Mouse (Mus musculus): ENCODE results near the gene Eepd1. TPM values are rescaled to one million over a fixed set of nuclear protein-coding genes. Genes with fewer than 3 reads are reported as not detected.
A peak's percentile ranks its signal among the peaks of the same experiment; 100 is the strongest.

The Eepd1 gene
- polyA plus RNA-seq, 1 experiment from 2014 or later, result 19.1 TPM

DNA sequence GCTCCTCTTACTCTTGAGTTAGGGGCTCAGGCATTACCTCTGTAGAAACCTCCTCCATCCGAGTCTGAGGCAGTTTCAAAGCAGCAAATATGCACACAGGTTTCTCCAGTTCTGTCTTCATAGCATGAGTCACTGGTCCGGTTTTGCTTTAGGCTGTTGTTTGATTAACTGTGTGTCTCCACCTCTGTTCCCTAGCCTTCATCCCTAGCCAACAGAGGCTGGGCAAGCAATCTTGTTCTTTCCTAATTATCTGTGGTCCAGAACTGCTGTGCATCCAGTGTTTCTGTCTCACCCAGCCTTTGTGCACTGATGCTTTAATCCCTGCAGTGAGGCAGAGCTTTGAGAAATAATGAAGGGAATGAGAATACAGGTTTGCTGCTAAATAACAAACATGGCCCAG lies 90.0 kb downstream of the Eepd1 start:
- no peak for ATAC-seq (replicated peaks; ENCODE audit: extremely low read depth, insufficient read depth, low FRiP score)
- no peaks in the 10 kb centered on the region for H3K27me3 ChIP-seq (ENCODE audit: control insufficient read depth, insufficient read depth, low read length)
- no peak overlapping the region for H3K4me3 ChIP-seq (ENCODE audit: low read length)
- H3K4me2 ChIP-seq (ENCODE audit: low read depth, low read length), result no peak overlapping the region
- 44% methylated on average over 2 of the region's 2 CpGs for WGBS
- H3K9ac ChIP-seq (ENCODE audit: low read length), result peak overlapping the region; percentile 38
- H3K36me3 ChIP-seq (ENCODE audit: control insufficient read depth, insufficient read depth), result no peaks in the 10 kb centered on the region
- peaks cover 41% of the 10 kb centered on the region for H3K4me1 ChIP-seq (ENCODE audit: control insufficient read depth, insufficient read depth, low read length)
- no peaks in the 10 kb centered on the region for H3K9me3 ChIP-seq (replicated peaks; ENCODE audit: control insufficient read depth, low read length)
- H3K27ac ChIP-seq (ENCODE audit: low read length), result peak overlapping the region; percentile 23

DNA sequence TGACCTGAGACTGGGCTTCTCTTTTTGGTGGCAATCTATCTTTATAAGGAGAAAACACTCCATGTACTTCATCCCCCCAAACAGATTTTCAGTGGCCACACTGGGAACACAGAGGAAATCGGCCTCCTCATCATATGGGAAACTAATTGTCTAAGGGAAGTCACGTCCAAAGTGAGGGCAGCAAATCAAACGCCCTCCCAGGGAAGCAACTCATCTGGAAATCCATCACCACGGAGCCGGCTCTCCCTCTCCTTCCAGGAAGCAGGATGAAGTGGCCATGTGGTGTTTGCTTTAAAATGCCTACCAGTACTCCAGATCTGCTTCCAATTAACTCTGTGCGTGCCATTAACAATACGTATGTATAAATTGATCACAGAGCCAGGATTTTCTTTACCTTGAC lies 92.4 kb downstream of the Eepd1 start:
- H3K36me3 ChIP-seq (ENCODE audit: control insufficient read depth, insufficient read depth), result no peaks in the 10 kb centered on the region
- no peak overlapping the region for H3K4me3 ChIP-seq (ENCODE audit: low read length)
- H3K4me2 ChIP-seq (ENCODE audit: low read depth, low read length), result no peak overlapping the region
- no peak overlapping the region; the same call in 1 of the 2 replicates for H3K27ac ChIP-seq (ENCODE audit: low read length)
- no peaks in the 10 kb centered on the region for H3K9me3 ChIP-seq (replicated peaks; ENCODE audit: control insufficient read depth, low read length)
- H3K27me3 ChIP-seq (ENCODE audit: control insufficient read depth, insufficient read depth, low read length), result no peaks in the 10 kb centered on the region
- peaks cover 28% of the 10 kb centered on the region for H3K4me1 ChIP-seq (ENCODE audit: control insufficient read depth, insufficient read depth, low read length)
- no peak overlapping the region for H3K9ac ChIP-seq (ENCODE audit: low read length)
- 42% methylated on average over 7 of the region's 7 CpGs for whole genome bisulfite sequencing
- 0 out of 2 replicates have a peak, but pooled peaks have one; percentile 25 for ATAC-seq (replicated peaks; ENCODE audit: extremely low read depth, insufficient read depth, low FRiP score)

DNA sequence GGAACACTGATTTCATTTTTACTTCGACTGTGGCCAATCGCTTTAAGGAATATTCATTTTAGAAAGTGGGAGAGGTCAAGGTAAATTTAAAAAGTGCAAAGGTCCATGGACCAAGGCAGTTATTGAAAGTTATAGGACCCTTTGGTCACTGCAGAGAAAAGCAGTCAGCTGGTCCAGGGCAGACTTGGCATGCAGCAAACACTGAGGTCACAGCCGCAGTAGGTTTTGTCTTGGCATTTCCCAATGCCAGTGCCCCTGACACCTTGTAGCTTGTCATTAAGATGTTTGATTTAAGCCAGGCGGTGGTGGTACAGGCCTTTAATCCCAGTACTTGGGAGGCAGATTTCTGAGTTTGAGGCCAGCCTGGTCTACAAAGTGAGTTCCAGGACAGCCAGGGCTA lies 92.8 kb downstream of the Eepd1 start:
- H3K36me3 ChIP-seq (ENCODE audit: control insufficient read depth, insufficient read depth), result no peaks in the 10 kb centered on the region
- peak overlapping the region; percentile 9; the same call in 1 of the 2 replicates for H3K27ac ChIP-seq (ENCODE audit: low read length)
- no peak overlapping the region for H3K9ac ChIP-seq (ENCODE audit: low read length)
- H3K4me3 ChIP-seq (ENCODE audit: low read length), result no peak overlapping the region
- H3K4me1 ChIP-seq (ENCODE audit: control insufficient read depth, insufficient read depth, low read length), result peaks cover 30% of the 10 kb centered on the region
- H3K9me3 ChIP-seq (replicated peaks; ENCODE audit: control insufficient read depth, low read length), result no peaks in the 10 kb centered on the region
- no peak for ATAC-seq (replicated peaks; ENCODE audit: extremely low read depth, insufficient read depth, low FRiP score)
- H3K4me2 ChIP-seq (ENCODE audit: low read depth, low read length), result no peak overlapping the region
- WGBS, result 68% methylated on average over 4 of the region's 4 CpGs
- H3K27me3 ChIP-seq (ENCODE audit: control insufficient read depth, insufficient read depth, low read length), result no peaks in the 10 kb centered on the region

DNA sequence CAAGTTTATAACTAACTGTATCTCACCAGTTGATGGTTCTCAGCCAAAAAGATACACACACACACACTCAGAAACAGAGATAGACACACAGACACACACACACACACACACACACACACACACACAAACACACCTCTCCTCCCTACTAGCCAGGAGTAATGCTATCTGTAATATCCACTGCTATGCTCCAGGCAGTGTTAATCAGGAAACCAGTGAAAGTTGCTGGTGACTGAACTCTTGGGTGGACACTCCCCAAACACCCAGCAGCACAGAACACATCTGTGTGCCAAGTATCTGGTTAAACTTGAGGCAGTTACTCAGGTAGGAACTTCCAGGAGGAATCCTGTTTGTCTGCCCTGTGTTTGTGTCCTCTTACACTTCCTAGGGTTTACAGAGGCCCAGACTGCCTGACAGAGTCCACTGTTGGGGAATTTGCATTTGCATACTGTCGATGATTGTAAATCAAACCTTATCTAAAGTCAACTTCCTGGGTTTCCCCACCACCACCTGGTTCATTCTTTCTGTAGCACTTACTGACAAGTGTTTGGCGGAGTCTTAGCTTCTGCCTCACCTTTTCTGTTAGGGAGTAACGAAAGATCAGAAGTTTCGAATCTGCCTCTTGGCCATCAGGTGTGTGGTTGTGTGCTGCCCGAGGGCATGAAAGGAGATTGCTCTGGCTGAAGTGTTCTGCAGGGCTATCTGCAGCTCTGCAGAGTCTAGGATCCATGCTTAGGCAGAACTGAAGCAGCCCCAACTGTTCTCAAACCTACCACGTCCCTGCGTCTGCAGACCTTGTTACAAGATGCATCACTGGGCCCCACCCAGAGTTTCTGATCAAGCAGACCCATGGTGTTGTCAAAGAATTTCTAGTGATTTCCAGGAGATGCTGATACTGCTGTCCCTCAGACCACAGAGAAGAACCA lies 97.6 kb downstream of the Eepd1 start:
- 66% methylated on average over 7 of the region's 7 CpGs for WGBS
- Histone ChIP-seq H3K4me1 (ENCODE audit: control insufficient read depth, insufficient read depth, low read length) (peaks cover 10% of the 10 kb centered on the region), H3K36me3 (ENCODE audit: control insufficient read depth, insufficient read depth) (no peaks in the 10 kb centered on the region), H3K4me3 (ENCODE audit: low read length) (no peak overlapping the region), H3K27ac (ENCODE audit: low read length) (no peak overlapping the region), H3K4me2 (ENCODE audit: low read depth, low read length) (no peak overlapping the region), H3K27me3 (ENCODE audit: control insufficient read depth, insufficient read depth, low read length) (no peaks in the 10 kb centered on the region), H3K9ac (ENCODE audit: low read length) (no peak overlapping the region), H3K9me3 (replicated peaks; ENCODE audit: control insufficient read depth, low read length) (no peaks in the 10 kb centered on the region)
- ATAC-seq (replicated peaks; ENCODE audit: extremely low read depth, insufficient read depth, low FRiP score), result no peak

DNA sequence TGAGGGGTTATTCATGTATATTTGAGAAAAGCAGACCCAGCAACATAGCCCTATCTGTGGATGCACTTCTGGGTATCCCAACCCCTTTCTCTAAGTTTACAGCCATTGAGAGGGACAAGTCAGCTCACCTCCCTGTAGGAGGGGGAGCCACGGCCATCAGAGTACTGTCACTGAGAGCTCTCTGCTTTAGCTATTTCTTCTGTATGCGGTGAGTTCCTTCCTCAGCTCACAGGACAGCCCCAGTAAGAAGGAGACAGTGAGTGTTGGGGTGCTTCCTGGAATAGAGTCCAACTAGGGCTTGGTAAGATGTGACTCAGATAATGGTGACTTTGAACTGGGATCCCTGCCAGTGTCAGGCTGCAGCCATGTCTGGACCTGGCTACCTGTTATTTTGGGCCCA lies 102.3 kb downstream of the Eepd1 start:
- Histone ChIP-seq H3K4me3 (ENCODE audit: low read length) (no peak overlapping the region), H3K27me3 (ENCODE audit: control insufficient read depth, insufficient read depth, low read length) (no peaks in the 10 kb centered on the region), H3K36me3 (ENCODE audit: control insufficient read depth, insufficient read depth) (peaks cover 3% of the 10 kb centered on the region; the same call in 1 of the 2 replicates), H3K4me2 (ENCODE audit: low read depth, low read length) (no peak overlapping the region), H3K9ac (ENCODE audit: low read length) (no peak overlapping the region), H3K4me1 (ENCODE audit: control insufficient read depth, insufficient read depth, low read length) (peaks cover 5% of the 10 kb centered on the region), H3K9me3 (replicated peaks; ENCODE audit: control insufficient read depth, low read length) (no peaks in the 10 kb centered on the region), H3K27ac (ENCODE audit: low read length) (no peak overlapping the region)
- 85% methylated on average over 2 of the region's 2 CpGs for WGBS
- ATAC-seq (replicated peaks; ENCODE audit: extremely low read depth, insufficient read depth, low FRiP score), result no peak

DNA sequence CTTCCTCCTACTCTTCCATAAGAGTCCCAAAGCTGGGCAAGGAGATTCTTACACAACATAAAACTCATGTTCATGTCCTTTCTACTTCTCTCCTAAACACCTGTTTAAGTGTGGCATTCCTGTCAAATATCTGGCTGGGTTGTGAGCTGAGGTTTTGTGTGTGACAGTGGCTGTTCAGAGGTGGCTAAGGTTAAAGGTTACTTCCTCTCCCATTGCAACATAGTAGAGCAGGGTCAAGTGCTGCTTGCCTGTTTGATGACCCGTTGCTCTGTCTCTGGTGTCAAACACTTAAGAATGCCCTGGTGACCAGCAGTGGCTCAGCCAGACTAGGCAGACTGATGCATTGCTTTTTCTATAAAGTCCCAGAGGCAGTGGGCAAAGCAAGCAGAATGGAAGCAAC lies 104.3 kb downstream of the Eepd1 start:
- no peak overlapping the region for H3K4me2 ChIP-seq (ENCODE audit: low read depth, low read length)
- H3K4me1 ChIP-seq (ENCODE audit: control insufficient read depth, insufficient read depth, low read length), result peaks cover 2% of the 10 kb centered on the region; the same call in 1 of the 2 replicates
- H3K9me3 ChIP-seq (replicated peaks; ENCODE audit: control insufficient read depth, low read length), result no peaks in the 10 kb centered on the region
- no peaks in the 10 kb centered on the region for H3K27me3 ChIP-seq (ENCODE audit: control insufficient read depth, insufficient read depth, low read length)
- WGBS, result 43% methylated on average over 1 of the region's 1 CpGs
- peaks cover 3% of the 10 kb centered on the region; the same call in 1 of the 2 replicates for H3K36me3 ChIP-seq (ENCODE audit: control insufficient read depth, insufficient read depth)
- no peak for ATAC-seq (replicated peaks; ENCODE audit: extremely low read depth, insufficient read depth, low FRiP score)
- no peak overlapping the region for H3K27ac ChIP-seq (ENCODE audit: low read length)
- no peak overlapping the region for H3K9ac ChIP-seq (ENCODE audit: low read length)
- H3K4me3 ChIP-seq (ENCODE audit: low read length), result no peak overlapping the region

DNA sequence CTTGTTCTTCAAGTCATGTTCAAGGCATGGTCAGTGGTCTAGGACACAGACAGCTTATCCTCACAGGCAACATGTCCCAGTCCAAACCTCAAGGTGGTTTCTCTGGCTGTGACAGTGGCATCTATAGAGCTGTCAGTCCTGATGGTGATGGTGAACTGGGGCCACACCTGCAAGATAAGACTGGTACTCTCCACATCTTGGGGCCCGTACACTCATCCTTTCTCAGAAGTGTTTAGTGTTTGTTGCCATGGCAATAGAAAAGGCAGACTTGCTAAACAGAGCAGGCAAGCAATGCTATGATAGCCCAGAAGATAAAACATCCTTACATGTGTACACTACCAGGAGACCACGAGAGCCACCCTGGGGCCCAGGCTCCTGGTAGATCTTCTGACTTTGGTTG lies 107.2 kb downstream of the Eepd1 start:
- Histone ChIP-seq H3K4me3 (ENCODE audit: low read length) (no peak overlapping the region), H3K9me3 (replicated peaks; ENCODE audit: control insufficient read depth, low read length) (no peaks in the 10 kb centered on the region), H3K4me2 (ENCODE audit: low read depth, low read length) (no peak overlapping the region), H3K36me3 (ENCODE audit: control insufficient read depth, insufficient read depth) (peaks cover 3% of the 10 kb centered on the region; the same call in 1 of the 2 replicates), H3K4me1 (ENCODE audit: control insufficient read depth, insufficient read depth, low read length) (peaks cover 14% of the 10 kb centered on the region), H3K9ac (ENCODE audit: low read length) (no peak overlapping the region), H3K27me3 (ENCODE audit: control insufficient read depth, insufficient read depth, low read length) (no peaks in the 10 kb centered on the region), H3K27ac (ENCODE audit: low read length) (no peak overlapping the region)
- WGBS, result 68% methylated on average over 2 of the region's 2 CpGs
- no peak for ATAC-seq (replicated peaks; ENCODE audit: extremely low read depth, insufficient read depth, low FRiP score)

DNA sequence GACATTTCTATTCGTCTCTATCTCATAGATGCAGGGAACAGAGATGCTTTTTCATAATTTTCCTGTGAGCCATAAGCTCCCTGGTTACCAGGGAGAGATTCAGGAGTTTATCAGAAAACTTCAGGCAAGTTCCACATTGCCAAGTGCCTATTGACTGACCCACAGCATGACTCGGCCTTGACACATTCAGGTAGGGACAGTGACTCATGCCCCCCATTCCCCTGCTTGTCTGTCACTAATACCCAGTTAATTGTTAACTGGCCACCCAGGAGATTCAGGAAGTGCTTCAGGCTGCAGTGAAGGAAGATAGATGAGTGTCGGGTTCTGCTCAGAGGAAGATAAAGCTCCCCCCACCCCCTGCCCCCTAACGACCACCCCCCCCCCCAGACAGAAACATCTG lies 109.4 kb downstream of the Eepd1 start:
- Histone ChIP-seq H3K4me3 (ENCODE audit: low read length) (no peak overlapping the region), H3K27ac (ENCODE audit: low read length) (no peak overlapping the region), H3K9ac (ENCODE audit: low read length) (no peak overlapping the region), H3K36me3 (ENCODE audit: control insufficient read depth, insufficient read depth) (peaks cover 3% of the 10 kb centered on the region; the same call in 1 of the 2 replicates), H3K9me3 (replicated peaks; ENCODE audit: control insufficient read depth, low read length) (no peaks in the 10 kb centered on the region), H3K27me3 (ENCODE audit: control insufficient read depth, insufficient read depth, low read length) (no peaks in the 10 kb centered on the region), H3K4me2 (ENCODE audit: low read depth, low read length) (no peak overlapping the region), H3K4me1 (ENCODE audit: control insufficient read depth, insufficient read depth, low read length) (peaks cover 12% of the 10 kb centered on the region)
- ATAC-seq (replicated peaks; ENCODE audit: extremely low read depth, insufficient read depth, low FRiP score), result no peak
- 39% methylated on average over 4 of the region's 4 CpGs for WGBS
